Mouse (Mus musculus): ENCODE data around the gene Prkag1. TPM values are rescaled to one million over a fixed set of nuclear protein-coding genes. Genes with fewer than 3 reads are reported as not detected.

Gene Prkag1
- polyA plus RNA-seq, 1 experiment from 2014 or later: 65.9 TPM

DNA sequence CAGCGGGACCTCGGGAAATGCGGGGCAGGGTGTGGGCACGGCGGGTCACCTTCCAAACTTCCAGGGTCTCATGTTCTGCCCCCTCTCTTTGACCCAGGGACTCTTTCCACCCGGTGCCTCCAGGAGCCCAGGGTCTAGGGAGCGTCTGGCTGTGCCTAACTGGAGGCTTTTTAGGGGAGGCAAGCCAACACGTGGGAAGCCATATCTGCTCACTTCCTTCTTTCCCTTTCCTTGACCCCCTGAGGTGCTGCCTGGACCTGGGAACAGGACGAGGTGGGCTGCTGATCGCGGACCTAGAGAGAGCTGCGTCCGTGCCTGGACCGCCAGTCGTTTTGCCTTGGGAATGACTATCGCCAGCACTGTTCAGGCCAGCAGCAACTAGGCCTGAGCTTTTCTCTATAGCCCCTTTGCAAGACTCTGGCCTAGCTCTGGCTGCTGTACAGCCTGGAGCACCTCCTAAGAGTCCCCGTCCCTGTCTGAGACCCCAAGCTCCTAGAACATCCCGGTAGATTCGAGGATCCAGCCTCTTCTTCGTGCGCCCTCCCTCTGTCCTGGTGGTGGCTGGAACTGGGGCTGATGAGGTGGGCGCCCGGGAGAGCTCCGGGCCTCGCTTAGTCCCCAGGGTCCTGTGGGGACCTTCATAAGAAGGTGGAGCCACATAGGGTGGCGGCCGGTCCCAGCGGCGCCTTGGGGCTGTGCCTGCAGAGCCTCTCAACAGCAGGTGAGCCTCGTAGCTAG, 25.1 kb downstream of the Prkag1 start:
- DNase-seq (ENCODE audit: low spot score): peak; percentile 52
- Histone ChIP-seq H3K9me3 (ENCODE audit: control insufficient read depth, low read length) (no peaks in the 10 kb centered on the region), H3K27ac (ENCODE audit: low read depth, low read length) (no peak overlapping the region), H3K4me2 (replicated peaks; ENCODE audit: low read depth, low read length) (peak overlapping the region; percentile 54), H3K4me1 (replicated peaks; ENCODE audit: control insufficient read depth, insufficient read depth, low read length) (peaks cover 19% of the 10 kb centered on the region), H3K4me3 (ENCODE audit: low read depth, low read length) (peak overlapping the region; percentile 33), H3K27me3 (ENCODE audit: control insufficient read depth, insufficient read depth, low read length) (peaks cover 90% of the 10 kb centered on the region), H3K36me3 (ENCODE audit: control insufficient read depth, insufficient read depth, low read length) (no peaks in the 10 kb centered on the region), H3K9ac (ENCODE audit: low read depth, low read length) (no peak overlapping the region)
- whole genome bisulfite sequencing: 2% methylated on average over 30 of the region's 30 CpGs
- ATAC-seq (ENCODE audit: low FRiP score): peak; percentile 3; the same call in 1 of the 2 replicates

DNA sequence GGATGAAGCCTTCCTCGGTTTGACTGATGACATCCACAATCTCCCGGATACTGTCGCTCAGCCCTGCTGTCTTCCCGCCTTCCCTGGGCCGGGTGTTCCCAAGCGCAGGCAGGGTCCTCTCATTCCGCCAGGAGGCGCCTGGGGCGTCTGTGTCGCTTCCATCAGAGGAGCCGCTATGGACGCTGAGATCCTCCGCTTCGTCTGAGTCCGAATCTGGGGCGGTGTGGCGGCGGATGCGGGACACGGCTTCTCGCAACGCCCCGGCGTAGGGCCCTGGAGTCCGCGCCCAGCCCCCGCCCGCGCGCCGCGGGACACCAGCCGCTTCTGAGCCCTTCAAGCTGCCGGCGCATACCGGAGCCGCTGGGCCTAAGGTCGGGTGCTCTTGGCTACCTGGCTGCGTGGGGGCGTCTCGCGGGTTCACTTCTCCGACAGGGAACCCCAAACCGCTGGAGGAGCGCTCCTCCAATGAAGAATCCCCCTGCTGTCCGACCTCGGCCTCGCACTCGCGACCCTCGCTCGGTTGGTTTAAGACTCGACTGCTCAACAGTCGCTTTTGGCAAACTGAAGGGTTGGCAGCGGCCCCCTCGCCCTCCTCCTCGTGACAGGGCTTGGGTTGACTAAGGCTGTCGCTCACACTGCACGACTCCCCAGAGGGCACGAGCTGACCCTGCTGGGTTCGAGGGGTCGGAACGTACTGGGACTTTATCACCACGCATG, 25.8 kb downstream of the Prkag1 start:
- H3K4me2 ChIP-seq (replicated peaks; ENCODE audit: low read depth, low read length): peak overlapping the region; percentile 64
- peaks cover 96% of the 10 kb centered on the region for H3K27me3 ChIP-seq (ENCODE audit: control insufficient read depth, insufficient read depth, low read length)
- ATAC-seq (ENCODE audit: low FRiP score) (peak; percentile 58; the same call in 1 of the 2 replicates), DNase-seq (ENCODE audit: low spot score) (peak; percentile 87)
- H3K36me3 ChIP-seq (ENCODE audit: control insufficient read depth, insufficient read depth, low read length): no peaks in the 10 kb centered on the region
- H3K9me3 ChIP-seq (ENCODE audit: control insufficient read depth, low read length): no peaks in the 10 kb centered on the region
- peak overlapping the region; percentile 33 for H3K4me3 ChIP-seq (ENCODE audit: low read depth, low read length)
- H3K4me1 ChIP-seq (replicated peaks; ENCODE audit: control insufficient read depth, insufficient read depth, low read length): peaks cover 19% of the 10 kb centered on the region
- peak overlapping the region; percentile 44; the same call in 1 of the 2 replicates for H3K9ac ChIP-seq (ENCODE audit: low read depth, low read length)
- H3K27ac ChIP-seq (ENCODE audit: low read depth, low read length): no peak overlapping the region
- 0% methylated on average over 62 of the region's 64 CpGs for WGBS

DNA sequence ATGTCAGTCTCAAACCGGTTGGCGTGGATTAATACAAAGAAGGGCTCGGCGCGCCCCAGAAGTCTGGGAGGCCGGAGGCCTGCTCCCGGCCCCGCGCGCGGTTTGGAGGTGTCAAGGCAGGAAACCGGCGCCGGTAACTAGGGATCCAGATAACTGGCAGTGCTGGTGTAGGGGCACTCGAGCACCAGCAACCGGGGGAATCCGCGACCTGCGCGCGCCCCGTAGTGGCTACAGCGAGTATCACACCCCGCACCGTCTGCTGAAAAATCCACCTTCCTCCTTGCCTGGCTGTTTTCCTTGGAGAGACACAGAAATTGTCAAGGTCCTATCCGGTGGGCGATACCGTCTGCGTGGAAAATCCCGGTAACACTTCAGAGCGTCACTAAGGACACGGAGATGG, 27.3 kb downstream of the Prkag1 start:
- Histone ChIP-seq H3K36me3 (ENCODE audit: control insufficient read depth, insufficient read depth, low read length) (no peaks in the 10 kb centered on the region), H3K9ac (ENCODE audit: low read depth, low read length) (no peak overlapping the region), H3K9me3 (ENCODE audit: control insufficient read depth, low read length) (no peaks in the 10 kb centered on the region), H3K27me3 (ENCODE audit: control insufficient read depth, insufficient read depth, low read length) (peaks cover 99% of the 10 kb centered on the region), H3K4me2 (replicated peaks; ENCODE audit: low read depth, low read length) (no peak overlapping the region), H3K4me1 (replicated peaks; ENCODE audit: control insufficient read depth, insufficient read depth, low read length) (peaks cover 19% of the 10 kb centered on the region), H3K27ac (ENCODE audit: low read depth, low read length) (no peak overlapping the region), H3K4me3 (ENCODE audit: low read depth, low read length) (no peak overlapping the region)
- DNase-seq (ENCODE audit: low spot score): peak; percentile 92
- no peak for ATAC-seq (ENCODE audit: low FRiP score)
- 0% methylated on average over 32 of the region's 32 CpGs for WGBS

DNA sequence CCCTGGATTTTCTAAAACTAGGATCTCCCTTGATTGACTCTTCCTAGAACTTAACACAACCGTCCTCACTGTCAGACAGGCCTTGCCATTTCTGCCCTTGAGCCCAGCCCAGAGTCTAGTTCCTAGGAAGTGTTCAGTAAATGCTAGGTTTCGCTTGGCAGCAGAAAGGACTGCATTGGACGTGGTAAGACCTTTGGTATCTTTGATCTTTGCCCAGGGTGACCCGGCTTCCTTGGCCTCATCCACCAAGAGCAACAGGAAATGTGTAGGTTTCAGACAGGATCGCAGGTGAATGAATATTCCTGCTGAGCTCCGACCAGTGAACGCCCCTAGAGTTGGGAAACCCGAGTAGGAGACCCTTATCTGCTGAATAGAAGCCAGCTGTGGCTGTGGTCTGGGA, 28.4 kb downstream of the Prkag1 start:
- DNase-seq (ENCODE audit: low spot score) (no peak), ATAC-seq (ENCODE audit: low FRiP score) (no peak)
- WGBS: 8% methylated on average over 8 of the region's 8 CpGs
- Histone ChIP-seq H3K4me3 (ENCODE audit: low read depth, low read length) (no peak overlapping the region), H3K4me2 (replicated peaks; ENCODE audit: low read depth, low read length) (no peak overlapping the region), H3K27me3 (ENCODE audit: control insufficient read depth, insufficient read depth, low read length) (peaks cover 94% of the 10 kb centered on the region), H3K36me3 (ENCODE audit: control insufficient read depth, insufficient read depth, low read length) (no peaks in the 10 kb centered on the region), H3K27ac (ENCODE audit: low read depth, low read length) (no peak overlapping the region), H3K9ac (ENCODE audit: low read depth, low read length) (no peak overlapping the region), H3K9me3 (ENCODE audit: control insufficient read depth, low read length) (no peaks in the 10 kb centered on the region), H3K4me1 (replicated peaks; ENCODE audit: control insufficient read depth, insufficient read depth, low read length) (peaks cover 23% of the 10 kb centered on the region)

DNA sequence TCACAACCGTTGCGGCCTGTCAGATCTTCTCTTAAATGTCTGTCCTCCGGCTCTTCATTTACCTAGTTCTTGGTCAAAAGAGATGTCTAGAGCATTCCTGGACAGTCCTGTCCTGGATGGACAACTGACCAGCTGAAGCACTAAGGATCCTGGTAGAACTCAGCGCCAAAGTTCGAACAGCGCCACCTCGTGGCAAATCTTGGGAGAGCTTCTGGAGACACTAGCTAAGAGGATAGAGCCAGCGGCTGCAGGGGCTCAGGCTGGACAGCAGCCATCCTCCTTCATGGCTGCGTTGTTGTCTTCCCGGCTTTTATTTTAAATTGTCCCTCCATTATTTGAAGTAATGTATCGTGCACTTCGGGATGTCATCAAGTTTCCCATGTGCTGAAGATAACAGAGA, 31.9 kb downstream of the Prkag1 start:
- no peaks in the 10 kb centered on the region for H3K9me3 ChIP-seq (ENCODE audit: control insufficient read depth, low read length)
- WGBS: 11% methylated on average over 12 of the region's 12 CpGs

DNA sequence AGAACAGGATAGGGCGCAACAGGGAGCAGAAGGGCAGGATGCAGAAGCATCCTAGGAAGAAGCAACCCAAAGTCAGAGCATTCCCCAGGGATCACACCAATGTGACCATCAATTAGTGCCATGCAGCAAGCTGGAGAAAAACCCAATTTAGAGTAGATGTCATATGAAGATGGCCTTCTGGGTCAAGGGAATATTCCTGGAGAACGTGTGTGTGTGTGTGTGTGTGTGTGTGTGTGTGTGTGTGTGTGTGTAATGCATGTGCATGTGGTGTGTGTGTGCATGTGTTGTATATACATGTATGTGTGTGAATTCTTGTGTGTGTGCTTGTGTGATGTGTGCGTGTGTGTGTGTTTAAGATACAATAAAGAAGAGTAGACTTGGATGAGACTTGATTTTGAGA, 32.4 kb downstream of the Prkag1 start:
- no peaks in the 10 kb centered on the region for H3K36me3 ChIP-seq (ENCODE audit: control insufficient read depth, insufficient read depth, low read length)
- WGBS: 42% methylated on average over 3 of the region's 3 CpGs
- DNase-seq (ENCODE audit: low spot score) (peak; percentile 39), ATAC-seq (ENCODE audit: low FRiP score) (no peak)
- no peaks in the 10 kb centered on the region for H3K9me3 ChIP-seq (ENCODE audit: control insufficient read depth, low read length)
- H3K4me2 ChIP-seq (replicated peaks; ENCODE audit: low read depth, low read length): no peak overlapping the region
- H3K4me3 ChIP-seq (ENCODE audit: low read depth, low read length): no peak overlapping the region
- no peak overlapping the region for H3K27ac ChIP-seq (ENCODE audit: low read depth, low read length)
- peaks cover 16% of the 10 kb centered on the region for H3K4me1 ChIP-seq (replicated peaks; ENCODE audit: control insufficient read depth, insufficient read depth, low read length)
- H3K27me3 ChIP-seq (ENCODE audit: control insufficient read depth, insufficient read depth, low read length): peaks cover 91% of the 10 kb centered on the region
- H3K9ac ChIP-seq (ENCODE audit: low read depth, low read length): no peak overlapping the region

More for the DNA sequence above, 31.9 kb downstream of the Prkag1 start:
- no peak overlapping the region for H3K9ac ChIP-seq (ENCODE audit: low read depth, low read length)
- H3K36me3 ChIP-seq (ENCODE audit: control insufficient read depth, insufficient read depth, low read length): no peaks in the 10 kb centered on the region
- H3K27me3 ChIP-seq (ENCODE audit: control insufficient read depth, insufficient read depth, low read length): peaks cover 91% of the 10 kb centered on the region
- H3K4me1 ChIP-seq (replicated peaks; ENCODE audit: control insufficient read depth, insufficient read depth, low read length): peaks cover 16% of the 10 kb centered on the region
- H3K4me3 ChIP-seq (ENCODE audit: low read depth, low read length): no peak overlapping the region
- H3K27ac ChIP-seq (ENCODE audit: low read depth, low read length): no peak overlapping the region
- DNase-seq (ENCODE audit: low spot score): peak; percentile 96
- no peak overlapping the region for H3K4me2 ChIP-seq (replicated peaks; ENCODE audit: low read depth, low read length)
- no peak for ATAC-seq (ENCODE audit: low FRiP score)

DNA sequence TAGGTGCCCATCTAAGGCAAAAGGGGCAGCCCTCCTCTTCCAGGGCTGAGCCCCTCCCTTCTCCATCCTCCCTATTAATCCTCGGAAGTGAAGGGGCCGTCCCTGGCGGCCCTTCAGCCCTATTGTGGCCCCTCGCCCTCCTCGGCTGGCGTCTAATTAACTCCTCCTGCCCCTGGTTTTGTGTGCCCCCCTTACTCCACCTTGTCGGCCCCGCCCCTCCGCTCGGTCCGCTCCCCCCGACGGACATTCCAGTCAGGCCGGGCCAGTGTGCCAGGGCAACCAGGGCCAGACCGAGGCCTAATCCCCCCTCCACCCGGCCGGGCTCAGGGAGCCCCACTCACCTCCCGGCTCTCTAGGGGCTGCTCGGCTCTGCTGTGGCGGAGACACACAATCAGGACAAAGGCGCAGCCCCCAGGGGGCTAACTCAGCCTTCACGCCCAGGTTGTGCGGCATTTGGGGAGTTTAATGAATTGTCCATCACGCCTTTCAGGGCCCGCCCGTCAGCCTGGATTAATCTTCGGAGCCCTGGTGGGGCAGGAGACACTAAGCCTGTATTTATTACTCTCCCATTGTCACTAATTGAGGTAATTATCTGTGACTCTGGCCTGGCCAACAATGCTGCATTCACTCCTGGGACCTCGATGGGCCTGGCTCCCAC, 33.4 kb downstream of the Prkag1 start:
- Histone ChIP-seq H3K27ac (ENCODE audit: low read depth, low read length) (no peak overlapping the region), H3K36me3 (ENCODE audit: control insufficient read depth, insufficient read depth, low read length) (no peaks in the 10 kb centered on the region), H3K4me2 (replicated peaks; ENCODE audit: low read depth, low read length) (no peak overlapping the region), H3K27me3 (ENCODE audit: control insufficient read depth, insufficient read depth, low read length) (peaks cover 91% of the 10 kb centered on the region), H3K9me3 (ENCODE audit: control insufficient read depth, low read length) (no peaks in the 10 kb centered on the region), H3K4me3 (ENCODE audit: low read depth, low read length) (no peak overlapping the region), H3K4me1 (replicated peaks; ENCODE audit: control insufficient read depth, insufficient read depth, low read length) (peaks cover 20% of the 10 kb centered on the region), H3K9ac (ENCODE audit: low read depth, low read length) (no peak overlapping the region)
- DNase-seq (ENCODE audit: low spot score) (peak; percentile 88), ATAC-seq (ENCODE audit: low FRiP score) (peak; percentile 96)
- under 1% methylated on average over 28 of the region's 28 CpGs for WGBS

DNA sequence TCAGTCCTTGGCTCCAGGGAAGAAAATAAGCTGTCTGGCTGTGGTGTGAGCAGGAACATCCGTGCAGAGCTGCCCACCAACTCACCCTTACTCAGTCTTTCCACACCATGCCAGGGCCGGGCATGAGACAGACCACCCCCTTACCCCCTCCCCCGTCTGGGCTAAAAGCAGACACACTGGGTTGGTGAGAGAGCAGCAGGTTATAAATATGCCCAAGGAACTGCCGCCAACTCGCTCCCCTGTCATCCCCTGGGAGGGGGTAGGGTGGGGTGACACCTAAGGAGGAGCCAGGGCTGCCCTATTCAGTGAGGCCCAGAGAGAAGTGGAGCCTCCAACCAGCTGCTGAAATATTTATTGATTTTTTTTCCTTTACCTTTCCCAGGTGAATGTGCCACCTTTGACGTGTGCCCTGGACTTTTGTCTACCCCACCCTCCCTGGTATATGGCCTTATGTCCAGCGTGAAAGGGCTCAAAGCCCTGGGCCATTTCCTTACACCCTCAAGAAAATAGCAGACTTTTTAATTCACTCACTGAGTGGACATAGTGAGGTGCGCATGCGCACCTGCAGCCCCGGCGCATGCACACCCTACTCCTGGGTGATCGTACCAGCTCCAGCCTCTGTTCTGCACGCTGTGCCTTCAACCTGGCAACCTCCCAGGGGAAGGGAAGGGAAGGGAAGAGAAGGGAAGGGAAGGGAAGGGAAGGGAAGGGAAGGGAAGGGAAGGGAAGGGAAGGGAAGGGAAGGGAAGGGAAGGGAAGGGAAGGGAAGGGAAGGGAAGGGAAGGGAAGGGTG, 34.3 kb downstream of the Prkag1 start:
- H3K9me3 ChIP-seq (ENCODE audit: control insufficient read depth, low read length): no peaks in the 10 kb centered on the region
- ATAC-seq (ENCODE audit: low FRiP score): no peak
- WGBS: 5% methylated on average over 13 of the region's 13 CpGs
- DNase-seq (ENCODE audit: low spot score): peak; percentile 51
- H3K4me1 ChIP-seq (replicated peaks; ENCODE audit: control insufficient read depth, insufficient read depth, low read length): peaks cover 22% of the 10 kb centered on the region
- no peak overlapping the region for H3K9ac ChIP-seq (ENCODE audit: low read depth, low read length)
- no peaks in the 10 kb centered on the region for H3K36me3 ChIP-seq (ENCODE audit: control insufficient read depth, insufficient read depth, low read length)
- peaks cover 91% of the 10 kb centered on the region for H3K27me3 ChIP-seq (ENCODE audit: control insufficient read depth, insufficient read depth, low read length)
- H3K27ac ChIP-seq (ENCODE audit: low read depth, low read length): no peak overlapping the region
- no peak overlapping the region for H3K4me2 ChIP-seq (replicated peaks; ENCODE audit: low read depth, low read length)
- H3K4me3 ChIP-seq (ENCODE audit: low read depth, low read length): no peak overlapping the region
